Mouse (Mus musculus): Measurements from ENCODE around the gene Dlg4. TPM values are rescaled to one million over a fixed set of nuclear protein-coding genes. Genes with fewer than 3 reads are reported as not detected.
"Not testable (repeated sequence)": the region's sequence is repeated elsewhere in the genome, so short reads cannot be mapped to it uniquely, and the experiment has no call there.

Gene Dlg4
- total RNA-seq, 2 experiments from 2014 or later, result 718 to 731 TPM

GRCm38 (mm10) chr11:69996161-69997061 is 20.3 kb upstream of the Dlg4 start:
- DNase-seq (ENCODE audit: low spot score in 2 of 2), result peak in 1 of 2 experiments; percentile 34

GRCm38 (mm10) chr11:69997070-69997509 is 19.7 kb upstream of the Dlg4 start:
- peak; percentile 63 to 69 for DNase-seq (ENCODE audit: low spot score in 2 of 2)

- peak in 1 of 2 experiments; percentile 3 for DNase-seq (ENCODE audit: low spot score in 2 of 2)
These were observed 17.9 kb upstream of the Dlg4 start for GRCm38 (mm10) chr11:69998567-69999491.

GRCm38 (mm10) chr11:69999666-70000065 is 17.1 kb upstream of the Dlg4 start:
- DNase-seq (ENCODE audit: low spot score in 2 of 2), result no peak

- DNase-seq (ENCODE audit: low spot score in 2 of 2), result peak; percentile 84 to 88
These were observed 16.3 kb upstream of the Dlg4 start, which contains the start of gene Dvl2 for GRCm38 (mm10) chr11:70000396-70000898. Gene Dvl2 (plus strand): TSS chr11:70000595.

- DNase-seq (ENCODE audit: low spot score in 2 of 2), result no peak
These were observed 15.6 kb upstream of the Dlg4 start for GRCm38 (mm10) chr11:70001159-70001558.

GRCm38 (mm10) chr11:70001865-70002264 is 14.9 kb upstream of the Dlg4 start:
- peak in 1 of 2 experiments; percentile 3 for DNase-seq (ENCODE audit: low spot score in 2 of 2)

- no peak for DNase-seq (ENCODE audit: low spot score in 2 of 2)
These were observed 14.3 kb upstream of the Dlg4 start for GRCm38 (mm10) chr11:70002471-70002870.

- no peak for DNase-seq (ENCODE audit: low spot score in 2 of 2)
These were observed 11.2 kb upstream of the Dlg4 start for GRCm38 (mm10) chr11:70005521-70005920.

- peak in 1 of 2 experiments; percentile 1 for DNase-seq (ENCODE audit: low spot score in 2 of 2)
These were observed 6.7 kb upstream of the Dlg4 start for GRCm38 (mm10) chr11:70010033-70010432.

- peak in 1 of 2 experiments; percentile 3 for DNase-seq (ENCODE audit: low spot score in 2 of 2)
These were observed 6.2 kb upstream of the Dlg4 start for GRCm38 (mm10) chr11:70010548-70010947.

- peak in 1 of 2 experiments; percentile 1 for DNase-seq (ENCODE audit: low spot score in 2 of 2)
These were observed 5.8 kb upstream of the Dlg4 start for GRCm38 (mm10) chr11:70010961-70011360.

GRCm38 (mm10) chr11:70012931-70013330 is 3.8 kb upstream of the Dlg4 start:
- DNase-seq (ENCODE audit: low spot score in 2 of 2), result no peak

GRCm38 (mm10) chr11:70013408-70013807 is 3.3 kb upstream of the Dlg4 start:
- no peak for DNase-seq (ENCODE audit: low spot score in 2 of 2)

GRCm38 (mm10) chr11:70014051-70014450 is 2.7 kb upstream of the Dlg4 start:
- DNase-seq (ENCODE audit: low spot score in 2 of 2), result no peak

- peak; percentile 83 to 90 for DNase-seq (ENCODE audit: low spot score in 2 of 2)
These were observed 1.7 kb upstream of the Dlg4 start, which contains the start of gene Acadvl for GRCm38 (mm10) chr11:70014880-70015558. Gene Acadvl (minus strand): TSS chr11:70015411.

- DNase-seq (ENCODE audit: low spot score in 2 of 2), result no peak
These were observed 1.1 kb upstream of the Dlg4 start for GRCm38 (mm10) chr11:70015677-70016076.

GRCm38 (mm10) chr11:70016177-70016576 is 565 bp upstream of the Dlg4 start:
- not testable (repeated sequence) for DNase-seq (ENCODE audit: low spot score in 2 of 2)

- no peak for DNase-seq (ENCODE audit: low spot score in 2 of 2)
These were observed 541 bp downstream of the Dlg4 start for GRCm38 (mm10) chr11:70017199-70017767.
